Mouse (Mus musculus) G1E (cell line): ENCODE results near the gene Ppm1b. TPM values are rescaled to one million over a fixed set of nuclear protein-coding genes. Genes with fewer than 3 reads are reported as not detected.

ENCODE experiments used
- ATAC-seq: 2 replicates; pipeline ENCODE4 v1.8.0; 2016; ENCODE audit warnings: mild to moderate bottlenecking; ENCODE audit not compliant: insufficient number of reproducible peaks, poor library complexity, low FRiP score, severe bottlenecking; ENCODE audit errors: extremely low read depth
- DNase-seq: peaks from one replicate; pipeline ENCODE4 v3.0.0; 2012; ENCODE audit warnings: low spot score
- H3K27me3 ChIP-seq: 2 replicates; pipeline ENCODE4 v1.6.1; 2012; ENCODE audit warnings: mild to moderate bottlenecking, low read length, inconsistent platforms; ENCODE audit not compliant: insufficient read depth
- H3K36me3 ChIP-seq: replicated peaks from 2 replicates; pipeline ENCODE3; 2012; ENCODE audit warnings: mild to moderate bottlenecking, inconsistent platforms
- H3K4me1 ChIP-seq: 2 replicates; pipeline ENCODE4 v1.6.1; 2012; ENCODE audit warnings: low read depth, low read length, inconsistent platforms, mixed read lengths; ENCODE audit not compliant: insufficient read depth
- H3K4me3 ChIP-seq: 2 replicates; pipeline ENCODE4 v1.5.1; 2012; ENCODE audit warnings: low read depth, mild to moderate bottlenecking, inconsistent platforms, low read length, moderate library complexity, mixed read lengths
- H3K9me3 ChIP-seq: replicated peaks from 2 replicates; pipeline ENCODE4 v1.6.1; 2012; ENCODE audit warnings: inconsistent platforms
- CTCF ChIP-seq: IDR thresholded peaks from 2 replicates; pipeline ENCODE4 v1.5.1; 2012; ENCODE audit warnings: low read depth, low read length, inconsistent platforms, mixed read lengths
- GATA1 ChIP-seq: IDR thresholded peaks from 2 replicates; pipeline ENCODE4 v1.6.1; 2012; ENCODE audit warnings: borderline replicate concordance, low read length, inconsistent platforms, mixed read lengths
- GATA2 ChIP-seq: IDR thresholded peaks from 2 replicates; pipeline ENCODE4 v1.6.1; 2012; ENCODE audit warnings: low read depth, low read length, inconsistent platforms, borderline replicate concordance
- POLR2AphosphoS5 ChIP-seq: IDR thresholded peaks from 2 replicates; pipeline ENCODE4 v1.6.1; 2012; ENCODE audit warnings: low read depth, low read length, inconsistent platforms; ENCODE audit not compliant: insufficient replicate concordance
- TAL1 ChIP-seq: conservative IDR thresholded peaks from 2 replicates; pipeline ENCODE4 v1.6.1; 2012; ENCODE audit warnings: low read depth, low read length, inconsistent platforms, mixed read lengths
- polyA plus RNA-seq: library from polyadenylated mRNA; stranded (reverse); fragments of >175 nt; gene quantifications from 2 replicates; pipeline ENCODE4 v1.2.3, GENCODE M21; 2012
- total RNA-seq, 2 experiments: library from RNA; stranded (forward) in 1 of 2; stranded (reverse) in 1 of 2; fragments of 200-1000 nt in 1 of 2; fragments of >200 nt in 1 of 2; fragmentation: Nextera tagmentation in 1 of 2; gene quantifications; 2 replicates each; pipeline ENCODE4 v1.2.3; 2014 to 2017

Ppm1b gene
- total and polyA plus RNA-seq, 3 experiments: 28.5 to 145 (median 99.2) TPM

- H3K36me3 ChIP-seq: peaks cover 50% of the 10 kb centered on the region
- TF ChIP-seq CTCF (no peak), TAL1 (no peak), GATA2 (no peak), POLR2AphosphoS5 (no peak)
- no peak overlapping the region for H3K4me3 ChIP-seq
- peaks cover 6% of the 10 kb centered on the region for H3K4me1 ChIP-seq
- no peaks in the 10 kb centered on the region for H3K27me3 ChIP-seq
- ATAC-seq: no peak
- DNase-seq: no peak
- H3K9me3 ChIP-seq: no peaks in the 10 kb centered on the region
These were observed 56.9 kb downstream of the Ppm1b start for GRCm38 (mm10) chr17:85013485-85013884.

- Histone ChIP-seq H3K9me3 (no peaks in the 10 kb centered on the region), H3K27me3 (no peaks in the 10 kb centered on the region), H3K4me3 (no peak overlapping the region), H3K4me1 (peaks cover 14% of the 10 kb centered on the region), H3K36me3 (peaks cover 51% of the 10 kb centered on the region)
- ATAC-seq (no peak), DNase-seq (no peak)
- TF ChIP-seq TAL1 (no peak), GATA2 (no peak), POLR2AphosphoS5 (no peak), CTCF (no peak), GATA1 (no peak)
These were observed 58.1 kb downstream of the Ppm1b start for GRCm38 (mm10) chr17:85014632-85015031.

GRCm38 (mm10) chr17:85018344-85018743 lies 61.8 kb downstream of the Ppm1b start:
- Histone ChIP-seq H3K27me3 (no peaks in the 10 kb centered on the region), H3K36me3 (peaks cover 30% of the 10 kb centered on the region), H3K4me3 (no peak overlapping the region), H3K4me1 (peaks cover 18% of the 10 kb centered on the region), H3K9me3 (no peaks in the 10 kb centered on the region)
- TF ChIP-seq TAL1 (no peak), GATA1 (no peak), GATA2 (no peak), CTCF (no peak), POLR2AphosphoS5 (no peak)
- ATAC-seq (no peak), DNase-seq (no peak)

- Histone ChIP-seq H3K27me3 (no peaks in the 10 kb centered on the region), H3K9me3 (no peaks in the 10 kb centered on the region), H3K4me3 (no peak overlapping the region), H3K4me1 (peaks cover 19% of the 10 kb centered on the region), H3K36me3 (peaks cover 28% of the 10 kb centered on the region)
- TF ChIP-seq CTCF (no peak), TAL1 (no peak), POLR2AphosphoS5 (no peak), GATA2 (no peak), GATA1 (no peak)
- ATAC-seq (peak; percentile 81), DNase-seq (peak; percentile 14)
These were observed 62.3 kb downstream of the Ppm1b start for GRCm38 (mm10) chr17:85018794-85019193.

- no peak for ATAC-seq
- no peak for TF ChIP-seq TAL1
- no peak for TF ChIP-seq GATA2
- TF ChIP-seq CTCF: no peak
- no peak for TF ChIP-seq GATA1
- TF ChIP-seq POLR2AphosphoS5: no peak
- H3K27me3 ChIP-seq: no peaks in the 10 kb centered on the region
- peaks cover 36% of the 10 kb centered on the region for H3K36me3 ChIP-seq
- no peak overlapping the region for H3K4me3 ChIP-seq
- H3K4me1 ChIP-seq: peaks cover 19% of the 10 kb centered on the region
- no peak for DNase-seq
- H3K9me3 ChIP-seq: no peaks in the 10 kb centered on the region
These were observed 63.8 kb downstream of the Ppm1b start for GRCm38 (mm10) chr17:85020343-85020742.

GRCm38 (mm10) chr17:85023247-85024167 lies 67.0 kb downstream of the Ppm1b start:
- TF ChIP-seq POLR2AphosphoS5: no peak
- TF ChIP-seq CTCF: 0 out of 2 replicates have a peak, but pooled peaks have one; percentile 33
- TF ChIP-seq GATA1: no peak
- no peak for TF ChIP-seq TAL1
- no peak for TF ChIP-seq GATA2
- Histone ChIP-seq H3K27me3 (no peaks in the 10 kb centered on the region), H3K9me3 (no peaks in the 10 kb centered on the region), H3K4me3 (no peak overlapping the region), H3K36me3 (peaks cover 30% of the 10 kb centered on the region), H3K4me1 (peaks cover 12% of the 10 kb centered on the region)
- ATAC-seq: no peak
- DNase-seq: peak; percentile 24
